Mouse (Mus musculus) intestine, embryonic 15.5 days (tissue): ENCODE measurements around the gene Slc38a6. TPM values are rescaled to one million over a fixed set of nuclear protein-coding genes. Genes with fewer than 3 reads are reported as not detected.

Experiments
- ATAC-seq: fragments of 200-750 bp; cut with Nextera tagmentation; 2 replicates; pipeline ENCODE4 v1.8.0; 2017; ENCODE audit warnings: moderate TSS enrichment, moderate library complexity
- H3K27ac ChIP-seq: fragments of 300-500 bp; sonication (generic); 2 replicates; pipeline ENCODE4 v1.5.1; 2015; ENCODE audit warnings: mild to moderate bottlenecking, inconsistent platforms
- H3K27me3 ChIP-seq: fragments of 300-500 bp; sonication (generic); replicated peaks from 2 replicates; pipeline ENCODE4 v1.6.1; 2015; ENCODE audit warnings: inconsistent platforms
- H3K36me3 ChIP-seq: fragments of 300-500 bp; sonication (generic); 2 replicates; pipeline ENCODE4 v1.6.1; 2015; ENCODE audit warnings: inconsistent platforms
- H3K4me1 ChIP-seq: fragments of 300-500 bp; sonication (generic); replicated peaks from 2 replicates; pipeline ENCODE4 v1.6.1; 2015; ENCODE audit warnings: inconsistent platforms
- H3K4me2 ChIP-seq: fragments of 300-500 bp; sonication (generic); replicated peaks from 2 replicates; pipeline ENCODE4 v1.6.1; 2015; ENCODE audit warnings: mild to moderate bottlenecking, inconsistent platforms
- H3K4me3 ChIP-seq: fragments of 300-500 bp; sonication (generic); replicated peaks from 2 replicates; pipeline ENCODE4 v1.5.1; 2015; ENCODE audit warnings: inconsistent platforms
- H3K9ac ChIP-seq: fragments of 300-500 bp; sonication (generic); 2 replicates; pipeline ENCODE4 v1.6.1; 2015; ENCODE audit warnings: inconsistent platforms
- H3K9me3 ChIP-seq: fragments of 300-500 bp; sonication (generic); 2 replicates; pipeline ENCODE4 v1.6.1; 2016; ENCODE audit warnings: inconsistent platforms
- WGBS: fragments of 180-500 bp; shearing (Covaris S2); methylation state at CpG from one replicate; pipeline ENCODE4 v1.1.7; 2015; 5-methylcytosine and 5-hydroxymethylcytosine counted together
- polyA plus RNA-seq: library from polyadenylated mRNA; unstranded; fragments of >200 nt; fragmentation: Nextera tagmentation; extraction: Ambion mirVana; gene quantifications from 2 replicates; pipeline ENCODE4 v1.2.1, GENCODE M21; 2015

Slc38a6 gene
- 7.0 and 7.3 TPM in 2 replicates for polyA plus RNA-seq

GRCm38 (mm10) chr12:73286287-73287092 lies at the start of gene Slc38a6, which contains the start of gene Trmt5:
Slc38a6 (plus strand) TSS chr12:73286779.
Trmt5 (minus strand) TSS chr12:73286710.
- H3K27ac ChIP-seq, result peak within 1 kb of the TSS; percentile 54
- peak within 1 kb of the TSS; percentile 72 for H3K9ac ChIP-seq
- no peaks in the 10 kb centered on the region for H3K27me3 ChIP-seq
- peak within 1 kb of the TSS; percentile 67 for H3K4me2 ChIP-seq
- H3K36me3 ChIP-seq, result no peaks in the 10 kb centered on the region
- H3K9me3 ChIP-seq, result no peaks in the 10 kb centered on the region
- H3K4me1 ChIP-seq, result 0 out of 2 replicates have a peak, but pooled peaks cover 11% of the 10 kb centered on the region
- peak; percentile 98 for ATAC-seq
- under 1% methylated on average over 53 of the region's 53 CpGs for WGBS
- peak within 1 kb of the TSS; percentile 70 for H3K4me3 ChIP-seq

GRCm38 (mm10) chr12:73241960-73242359 lies 44.6 kb upstream of the Slc38a6 start:
- no peaks in the 10 kb centered on the region for H3K36me3 ChIP-seq
- no peaks in the 10 kb centered on the region for H3K9me3 ChIP-seq
- 52% methylated on average over 10 of the region's 10 CpGs for WGBS
- no peak overlapping the region for H3K4me3 ChIP-seq
- H3K4me2 ChIP-seq, result no peak overlapping the region
- H3K9ac ChIP-seq, result no peak overlapping the region
- no peak overlapping the region for H3K27ac ChIP-seq
- no peaks in the 10 kb centered on the region for H3K27me3 ChIP-seq
- ATAC-seq, result no peak
- H3K4me1 ChIP-seq, result 0 out of 2 replicates have a peak, but pooled peaks cover 4% of the 10 kb centered on the region

DNA sequence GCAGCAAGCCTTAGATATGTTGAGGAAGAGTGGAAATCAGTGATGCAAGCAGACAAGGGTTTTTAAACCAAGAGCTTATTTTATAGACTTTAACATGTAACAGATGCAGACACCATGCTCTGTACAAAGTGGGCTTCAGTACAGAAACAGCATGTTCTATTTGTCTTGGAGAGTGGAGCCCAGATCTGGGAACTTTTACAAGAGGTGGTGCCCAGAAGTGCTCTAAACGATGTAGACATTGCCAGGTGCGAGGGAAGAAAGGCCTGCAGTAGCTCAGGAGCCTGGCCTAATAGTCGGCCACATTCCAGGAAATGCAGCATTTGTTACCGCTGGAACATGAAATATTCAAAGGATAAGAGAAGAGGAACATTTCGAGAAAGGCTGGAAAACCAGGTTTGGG lies 40.9 kb upstream of the Slc38a6 start:
- WGBS, result 58% methylated on average over 5 of the region's 5 CpGs
- no peak for ATAC-seq
- no peak overlapping the region for H3K4me3 ChIP-seq
- 0 out of 2 replicates have a peak, but pooled peaks cover 4% of the 10 kb centered on the region for H3K4me1 ChIP-seq
- no peaks in the 10 kb centered on the region for H3K9me3 ChIP-seq
- no peak overlapping the region for H3K4me2 ChIP-seq
- no peaks in the 10 kb centered on the region for H3K27me3 ChIP-seq
- H3K27ac ChIP-seq, result no peak overlapping the region
- H3K9ac ChIP-seq, result no peak overlapping the region
- no peaks in the 10 kb centered on the region for H3K36me3 ChIP-seq

- ATAC-seq, result no peak
- WGBS, result 70% methylated on average over 2 of the region's 2 CpGs
- H3K27ac ChIP-seq, result no peak overlapping the region
- no peaks in the 10 kb centered on the region for H3K36me3 ChIP-seq
- no peaks in the 10 kb centered on the region for H3K9me3 ChIP-seq
- no peak overlapping the region for H3K4me2 ChIP-seq
- no peaks in the 10 kb centered on the region for H3K4me1 ChIP-seq
- no peak overlapping the region for H3K4me3 ChIP-seq
- no peak overlapping the region for H3K9ac ChIP-seq
- H3K27me3 ChIP-seq, result no peaks in the 10 kb centered on the region
Measured at GRCm38 (mm10) chr12:73255006-73255405, 31.6 kb upstream of the Slc38a6 start.

DNA sequence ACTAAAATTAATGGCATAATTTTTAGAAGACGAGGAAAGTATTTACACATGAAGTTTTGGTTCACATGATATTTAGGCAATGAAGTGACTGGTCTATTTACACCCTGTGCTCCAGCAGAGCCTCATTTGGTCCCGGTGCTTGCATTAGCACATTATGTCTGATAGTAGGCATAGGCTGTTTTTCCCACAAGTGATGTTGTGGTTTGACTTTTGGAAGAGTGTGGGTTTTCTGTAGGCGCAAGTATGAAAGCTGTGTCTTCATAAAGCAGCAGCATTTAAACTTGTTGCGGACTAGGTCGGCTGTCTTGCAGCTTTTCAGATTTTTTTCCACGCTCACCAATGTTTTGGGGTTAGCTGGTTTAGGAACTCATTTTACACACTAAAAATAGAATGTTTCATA lies 27.3 kb upstream of the Slc38a6 start:
- H3K27ac ChIP-seq, result no peak overlapping the region
- no peak overlapping the region for H3K9ac ChIP-seq
- no peak overlapping the region for H3K4me3 ChIP-seq
- 94% methylated on average over 6 of the region's 6 CpGs for WGBS
- ATAC-seq, result no peak
- no peaks in the 10 kb centered on the region for H3K9me3 ChIP-seq
- H3K4me2 ChIP-seq, result no peak overlapping the region
- H3K36me3 ChIP-seq, result no peaks in the 10 kb centered on the region
- H3K27me3 ChIP-seq, result no peaks in the 10 kb centered on the region
- no peaks in the 10 kb centered on the region for H3K4me1 ChIP-seq

DNA sequence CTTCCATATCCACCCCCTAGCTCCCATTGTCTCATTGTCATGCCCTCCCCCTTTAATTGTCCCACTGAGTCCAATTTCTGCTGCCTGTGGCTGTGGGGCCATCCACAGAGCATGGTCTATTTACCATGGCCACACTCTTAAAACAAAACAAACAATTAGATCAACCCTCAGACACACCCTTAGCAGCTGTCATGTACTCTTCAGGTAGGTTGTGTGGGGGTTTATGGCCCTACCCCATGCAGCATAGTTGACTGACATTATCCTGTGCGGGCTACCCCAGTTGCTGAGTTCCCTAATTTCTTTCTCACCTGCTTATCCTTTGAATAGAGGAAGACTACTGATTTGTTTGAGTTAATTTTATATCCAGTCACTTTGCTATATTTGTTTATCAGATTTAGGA lies 26.2 kb upstream of the Slc38a6 start:
- Histone ChIP-seq H3K4me1 (no peaks in the 10 kb centered on the region), H3K4me2 (no peak overlapping the region), H3K9ac (no peak overlapping the region), H3K4me3 (no peak overlapping the region), H3K9me3 (no peaks in the 10 kb centered on the region), H3K36me3 (no peaks in the 10 kb centered on the region), H3K27ac (no peak overlapping the region), H3K27me3 (no peaks in the 10 kb centered on the region)
- WGBS, result 95% methylated on average over 1 of the region's 1 CpGs
- no peak for ATAC-seq

DNA sequence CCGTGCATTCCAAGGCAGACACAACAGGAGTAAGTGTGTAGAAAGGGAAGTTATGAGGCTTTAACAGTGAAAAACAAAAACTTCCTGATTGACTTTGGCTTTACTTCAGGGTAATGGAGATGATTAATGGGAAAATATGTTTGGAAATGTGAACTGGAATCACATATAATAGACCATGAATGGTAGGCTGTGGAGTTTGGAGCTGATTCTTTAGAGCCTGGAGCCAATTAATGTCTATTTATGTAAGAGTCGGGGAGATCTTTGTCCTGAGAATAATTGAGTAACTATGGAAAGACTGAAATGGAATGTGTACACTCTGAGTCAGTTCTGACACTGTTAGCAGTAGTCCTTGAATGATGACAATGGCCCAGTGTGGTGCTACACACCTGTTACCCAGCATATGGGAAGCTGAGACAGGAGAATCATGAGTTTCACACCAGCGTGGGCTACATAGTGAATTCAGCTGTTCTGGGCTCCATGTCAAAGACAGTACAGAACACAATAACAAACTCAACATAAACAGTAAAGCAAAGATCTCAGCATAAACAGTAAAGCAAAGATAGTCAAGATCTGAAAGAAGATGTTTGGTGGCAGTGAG lies 21.1 kb upstream of the Slc38a6 start:
- ATAC-seq, result no peak
- 76% methylated on average over 3 of the region's 3 CpGs for WGBS
- Histone ChIP-seq H3K4me3 (no peak overlapping the region), H3K27me3 (no peaks in the 10 kb centered on the region), H3K9ac (no peak overlapping the region), H3K36me3 (no peaks in the 10 kb centered on the region), H3K9me3 (no peaks in the 10 kb centered on the region), H3K27ac (no peak overlapping the region), H3K4me2 (no peak overlapping the region), H3K4me1 (no peaks in the 10 kb centered on the region)

- Histone ChIP-seq H3K4me1 (no peaks in the 10 kb centered on the region), H3K9ac (no peak overlapping the region), H3K4me3 (no peak overlapping the region), H3K4me2 (no peak overlapping the region), H3K9me3 (no peaks in the 10 kb centered on the region), H3K36me3 (no peaks in the 10 kb centered on the region), H3K27ac (no peak overlapping the region), H3K27me3 (no peaks in the 10 kb centered on the region)
- ATAC-seq, result no peak
- 82% methylated on average over 1 of the region's 1 CpGs for WGBS
Measured at GRCm38 (mm10) chr12:73266597-73266996, 20.0 kb upstream of the Slc38a6 start.

DNA sequence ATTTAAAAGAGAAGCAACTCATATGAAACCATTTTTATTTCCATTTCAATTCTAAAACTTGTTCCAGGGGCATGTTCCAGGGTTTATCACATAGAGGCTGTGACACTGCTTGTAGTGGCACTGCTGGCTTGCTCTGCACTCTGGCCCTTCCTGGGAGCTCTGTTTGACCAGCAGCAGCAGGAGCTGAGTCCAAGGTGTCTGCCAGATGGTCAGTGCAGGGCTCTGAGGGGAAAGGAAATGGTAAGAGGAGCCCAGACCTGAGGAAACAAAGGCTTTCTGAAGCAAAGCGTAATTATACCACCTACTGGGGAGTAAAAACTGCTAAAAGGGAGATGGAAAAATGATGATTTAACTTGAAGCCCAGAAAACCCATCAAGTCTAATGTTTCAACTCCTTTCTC lies 18.1 kb upstream of the Slc38a6 start:
- Histone ChIP-seq H3K27me3 (no peaks in the 10 kb centered on the region), H3K36me3 (0 out of 2 replicates have a peak, but pooled peaks cover 3% of the 10 kb centered on the region), H3K27ac (no peak overlapping the region), H3K9me3 (no peaks in the 10 kb centered on the region), H3K9ac (no peak overlapping the region), H3K4me2 (no peak overlapping the region), H3K4me3 (no peak overlapping the region), H3K4me1 (no peaks in the 10 kb centered on the region)
- ATAC-seq, result no peak
- 97% methylated on average over 1 of the region's 1 CpGs for whole genome bisulfite sequencing

- no peak for ATAC-seq
- Histone ChIP-seq H3K4me1 (no peaks in the 10 kb centered on the region), H3K4me2 (no peak overlapping the region), H3K27me3 (no peaks in the 10 kb centered on the region), H3K9ac (no peak overlapping the region), H3K4me3 (no peak overlapping the region), H3K36me3 (0 out of 2 replicates have a peak, but pooled peaks cover 3% of the 10 kb centered on the region), H3K27ac (no peak overlapping the region), H3K9me3 (no peaks in the 10 kb centered on the region)
- WGBS, result 61% methylated on average over 3 of the region's 3 CpGs
Measured at GRCm38 (mm10) chr12:73269531-73269930, 17.0 kb upstream of the Slc38a6 start.

DNA sequence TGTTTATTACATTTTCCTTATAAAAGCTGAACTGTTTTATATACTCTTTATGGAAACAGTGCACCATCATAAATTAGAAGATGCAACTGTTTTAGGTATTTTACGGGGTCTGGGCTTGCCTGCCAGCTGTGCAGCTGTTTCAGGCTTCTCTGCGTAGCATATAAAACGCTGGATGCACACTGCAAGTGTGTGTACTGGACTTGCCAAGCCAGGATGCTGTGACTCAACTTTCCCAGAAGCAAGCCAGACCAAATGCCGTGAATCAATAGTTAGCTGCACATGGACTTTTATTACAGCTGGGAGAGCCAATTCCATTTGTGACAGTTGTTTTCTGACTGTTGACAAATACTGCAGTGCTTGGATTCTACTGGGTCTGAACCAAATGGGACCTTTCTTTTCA lies 16.6 kb upstream of the Slc38a6 start:
- WGBS, result 54% methylated on average over 4 of the region's 4 CpGs
- ATAC-seq, result 0 out of 2 replicates have a peak, but pooled peaks have one; percentile 36

DNA sequence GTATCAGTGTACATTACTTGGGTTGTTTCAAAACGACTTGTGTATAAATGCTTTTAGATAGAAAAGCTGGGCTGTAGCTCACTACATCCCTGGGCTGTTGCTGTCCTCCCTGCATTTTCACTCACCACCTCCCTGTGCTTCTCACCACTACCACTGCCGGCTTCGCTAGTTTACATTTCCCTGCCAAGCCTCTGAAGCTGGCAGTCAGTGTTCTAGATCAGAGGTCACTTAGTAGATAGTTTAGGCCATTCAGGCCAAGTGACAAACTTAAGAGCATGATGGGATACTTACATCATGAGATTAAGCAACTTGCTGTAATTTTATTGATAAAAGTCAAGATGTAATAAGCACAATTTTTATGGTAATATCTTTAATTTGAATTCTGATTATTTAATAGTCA lies 11.7 kb upstream of the Slc38a6 start:
- 94% methylated on average over 3 of the region's 3 CpGs for WGBS
- Histone ChIP-seq H3K27ac (no peak overlapping the region), H3K9me3 (no peaks in the 10 kb centered on the region), H3K4me2 (no peak overlapping the region), H3K9ac (no peak overlapping the region), H3K4me1 (no peaks in the 10 kb centered on the region), H3K27me3 (no peaks in the 10 kb centered on the region), H3K4me3 (no peak overlapping the region), H3K36me3 (peaks cover 10% of the 10 kb centered on the region)
- ATAC-seq, result no peak

More for the DNA sequence above, 16.6 kb upstream of the Slc38a6 start:
- no peak overlapping the region for H3K27ac ChIP-seq
- no peaks in the 10 kb centered on the region for H3K27me3 ChIP-seq
- H3K9me3 ChIP-seq, result no peaks in the 10 kb centered on the region
- no peaks in the 10 kb centered on the region for H3K4me1 ChIP-seq
- H3K36me3 ChIP-seq, result 0 out of 2 replicates have a peak, but pooled peaks cover 3% of the 10 kb centered on the region
- H3K9ac ChIP-seq, result no peak overlapping the region
- H3K4me2 ChIP-seq, result no peak overlapping the region
- no peak overlapping the region for H3K4me3 ChIP-seq
